Mouse (Mus musculus): ENCODE data around the gene Prom2. TPM values are rescaled to one million over a fixed set of nuclear protein-coding genes. Genes with fewer than 3 reads are reported as not detected.

Prom2 gene
- 0.03 TPM in 1 of 2 replicates, not detected in the other for polyA plus RNA-seq (2015; fragmentation: Nextera tagmentation; extraction: Ambion mirVana)

DNA sequence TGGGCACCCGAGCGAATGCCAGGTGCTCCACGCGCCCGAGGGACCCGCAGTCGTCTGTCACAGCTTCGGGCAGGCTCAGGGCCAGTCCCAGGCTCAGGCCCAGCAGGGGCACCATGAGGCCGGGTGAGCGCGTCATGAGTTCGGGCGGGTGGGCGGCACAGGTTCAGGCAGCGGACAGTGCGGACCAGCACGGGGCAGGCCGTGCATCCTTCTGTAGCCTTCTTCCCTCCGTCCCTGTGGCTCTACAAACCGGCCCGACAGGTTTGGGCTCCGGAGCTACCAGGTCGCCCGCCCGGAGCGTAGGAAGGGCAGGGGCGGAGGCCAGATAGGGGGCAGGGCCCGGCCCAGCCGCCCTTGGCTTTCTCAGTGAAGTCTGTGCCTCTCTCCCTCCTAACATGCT, at the start of gene Prom2:
TSS of gene Prom2 (minus strand) at position 283 of the 400 bp plus-strand sequence.
- Histone ChIP-seq H3K4me1 (replicated peaks) (no peaks in the 10 kb centered on the region), H3K9me3 (replicated peaks) (no peaks in the 10 kb centered on the region), H3K36me3 (no peaks in the 10 kb centered on the region), H3K4me2 (no peak within 1 kb of the TSS), H3K27me3 (peaks cover 75% of the 10 kb centered on the region), H3K27ac (no peak within 1 kb of the TSS), H3K4me3 (replicated peaks) (no peak within 1 kb of the TSS), H3K9ac (no peak within 1 kb of the TSS)
- ATAC-seq (ENCODE audit: low read depth) (no peak), DNase-seq (no peak)
- 12% methylated on average over 29 of the region's 29 CpGs for WGBS (ENCODE audit: insufficient replicate concordance)

DNA sequence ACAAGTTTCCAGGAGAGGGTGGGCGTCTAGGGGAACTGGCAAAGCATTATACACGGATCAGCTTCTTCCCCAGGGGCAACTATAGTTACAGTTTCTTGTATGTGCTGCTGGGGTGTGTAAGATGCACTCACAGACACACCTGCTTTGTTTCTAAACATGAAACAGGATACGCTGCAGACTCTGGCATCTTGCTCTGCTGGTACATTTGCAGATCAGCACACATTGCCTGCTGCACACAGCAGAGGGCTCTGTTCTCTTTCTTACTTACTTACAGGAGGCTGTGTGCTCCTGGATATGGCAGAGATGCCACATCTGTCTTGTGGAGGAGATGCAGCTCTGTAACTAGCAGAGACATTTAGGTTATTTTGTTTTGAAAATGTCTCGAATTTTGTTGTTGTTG, 49.6 kb upstream of the Prom2 start:
- WGBS (ENCODE audit: insufficient replicate concordance) = 67% methylated on average over 4 of the region's 4 CpGs
- no peak for DNase-seq
- H3K9ac ChIP-seq = no peak overlapping the region
- no peak overlapping the region for H3K4me3 ChIP-seq (replicated peaks)
- H3K27ac ChIP-seq = no peak overlapping the region
- ATAC-seq (ENCODE audit: low read depth) = no peak
- H3K36me3 ChIP-seq = peaks cover 45% of the 10 kb centered on the region
- H3K27me3 ChIP-seq = no peaks in the 10 kb centered on the region
- H3K4me2 ChIP-seq = no peak overlapping the region
- peaks cover 35% of the 10 kb centered on the region for H3K4me1 ChIP-seq (replicated peaks)
- H3K9me3 ChIP-seq (replicated peaks) = no peaks in the 10 kb centered on the region

DNA sequence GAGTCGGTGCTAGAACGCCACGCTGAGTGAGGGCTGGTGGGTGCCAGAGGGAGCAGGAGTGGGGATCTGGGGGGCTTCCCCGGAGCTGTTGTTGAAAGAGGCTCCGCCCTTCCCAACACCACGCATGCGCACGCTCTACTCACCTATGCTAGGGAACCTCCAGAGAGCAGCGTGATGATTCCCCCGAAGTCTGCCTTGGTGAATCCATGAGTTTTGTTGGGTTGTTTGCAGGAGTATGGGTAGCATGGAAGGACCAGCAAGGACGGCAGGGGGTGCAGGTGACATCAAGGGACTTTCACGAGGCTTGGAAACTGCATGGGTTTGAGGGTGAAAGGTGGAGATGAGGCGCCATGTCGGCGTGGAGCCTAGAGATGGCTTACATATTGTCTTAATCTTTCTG, 48.9 kb upstream of the Prom2 start:
- H3K4me1 ChIP-seq (replicated peaks) = peaks cover 35% of the 10 kb centered on the region
- H3K9ac ChIP-seq = no peak overlapping the region
- ATAC-seq (ENCODE audit: low read depth) (no peak), DNase-seq (no peak)
- no peaks in the 10 kb centered on the region for H3K27me3 ChIP-seq
- peak overlapping the region; percentile 30 for H3K4me2 ChIP-seq
- no peak overlapping the region for H3K27ac ChIP-seq
- H3K36me3 ChIP-seq = peaks cover 39% of the 10 kb centered on the region
- WGBS (ENCODE audit: insufficient replicate concordance) = 68% methylated on average over 15 of the region's 15 CpGs
- H3K9me3 ChIP-seq (replicated peaks) = no peaks in the 10 kb centered on the region
- H3K4me3 ChIP-seq (replicated peaks) = no peak overlapping the region

DNA sequence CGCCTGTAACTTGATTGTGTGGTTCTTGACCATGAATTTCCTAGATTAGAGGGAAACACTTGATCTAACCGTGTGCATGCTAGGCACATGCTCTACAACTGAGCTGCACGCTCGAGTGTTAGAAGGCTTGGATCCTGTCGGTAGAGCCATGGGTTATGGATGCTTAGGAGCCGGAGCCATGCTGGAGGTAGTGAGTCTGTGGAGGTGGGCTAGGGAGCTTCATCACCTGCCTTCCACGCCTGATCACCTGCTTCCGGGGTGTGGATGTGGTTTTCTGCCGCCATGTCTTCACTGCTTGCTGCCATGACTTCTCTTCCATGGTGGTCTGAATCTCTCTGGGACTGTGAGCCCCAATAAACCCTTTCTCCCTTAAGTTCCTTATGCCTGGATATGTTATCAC, 47.6 kb upstream of the Prom2 start:
- H3K27ac ChIP-seq = no peak overlapping the region
- peaks cover 26% of the 10 kb centered on the region for H3K36me3 ChIP-seq
- H3K27me3 ChIP-seq = no peaks in the 10 kb centered on the region
- ATAC-seq (ENCODE audit: low read depth) = no peak
- peaks cover 42% of the 10 kb centered on the region for H3K4me1 ChIP-seq (replicated peaks)
- no peak for DNase-seq
- H3K9ac ChIP-seq = peak overlapping the region; percentile 84; the same call in 1 of the 2 replicates
- WGBS (ENCODE audit: insufficient replicate concordance) = 76% methylated on average over 9 of the region's 9 CpGs
- H3K4me2 ChIP-seq = peak overlapping the region; percentile 82
- no peaks in the 10 kb centered on the region for H3K9me3 ChIP-seq (replicated peaks)
- peak overlapping the region; percentile 90; the same call in 1 of the 2 replicates for H3K4me3 ChIP-seq (replicated peaks)

DNA sequence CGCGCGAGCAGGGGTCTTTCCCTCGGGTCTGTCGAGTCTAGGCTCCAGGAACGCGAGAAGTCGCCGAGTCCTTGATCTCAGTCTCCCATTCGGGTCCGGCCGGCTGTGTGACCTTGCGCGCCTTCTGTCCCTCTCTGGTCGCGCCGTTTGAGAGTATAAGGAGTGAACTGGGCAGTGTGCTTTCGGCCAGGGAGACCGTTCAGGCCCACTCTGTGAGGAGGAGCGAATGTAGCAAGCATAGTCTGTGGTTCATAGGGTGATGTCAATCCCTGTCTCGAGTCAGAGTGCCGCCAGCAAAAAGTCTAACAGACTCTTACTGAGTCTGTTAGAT, 46.2 kb upstream of the Prom2 start:
- WGBS (ENCODE audit: insufficient replicate concordance) = under 1% methylated on average over 22 of the region's 22 CpGs
- DNase-seq (no peak), ATAC-seq (ENCODE audit: low read depth) (peak; percentile 34)
- H3K4me2 ChIP-seq = peak overlapping the region; percentile 82
- no peaks in the 10 kb centered on the region for H3K9me3 ChIP-seq (replicated peaks)
- H3K36me3 ChIP-seq = peaks cover 16% of the 10 kb centered on the region
- peak overlapping the region; percentile 84 for H3K9ac ChIP-seq
- H3K4me3 ChIP-seq (replicated peaks) = peak overlapping the region; percentile 90
- H3K4me1 ChIP-seq (replicated peaks) = peaks cover 49% of the 10 kb centered on the region
- peak overlapping the region; percentile 71 for H3K27ac ChIP-seq
- no peaks in the 10 kb centered on the region for H3K27me3 ChIP-seq

DNA sequence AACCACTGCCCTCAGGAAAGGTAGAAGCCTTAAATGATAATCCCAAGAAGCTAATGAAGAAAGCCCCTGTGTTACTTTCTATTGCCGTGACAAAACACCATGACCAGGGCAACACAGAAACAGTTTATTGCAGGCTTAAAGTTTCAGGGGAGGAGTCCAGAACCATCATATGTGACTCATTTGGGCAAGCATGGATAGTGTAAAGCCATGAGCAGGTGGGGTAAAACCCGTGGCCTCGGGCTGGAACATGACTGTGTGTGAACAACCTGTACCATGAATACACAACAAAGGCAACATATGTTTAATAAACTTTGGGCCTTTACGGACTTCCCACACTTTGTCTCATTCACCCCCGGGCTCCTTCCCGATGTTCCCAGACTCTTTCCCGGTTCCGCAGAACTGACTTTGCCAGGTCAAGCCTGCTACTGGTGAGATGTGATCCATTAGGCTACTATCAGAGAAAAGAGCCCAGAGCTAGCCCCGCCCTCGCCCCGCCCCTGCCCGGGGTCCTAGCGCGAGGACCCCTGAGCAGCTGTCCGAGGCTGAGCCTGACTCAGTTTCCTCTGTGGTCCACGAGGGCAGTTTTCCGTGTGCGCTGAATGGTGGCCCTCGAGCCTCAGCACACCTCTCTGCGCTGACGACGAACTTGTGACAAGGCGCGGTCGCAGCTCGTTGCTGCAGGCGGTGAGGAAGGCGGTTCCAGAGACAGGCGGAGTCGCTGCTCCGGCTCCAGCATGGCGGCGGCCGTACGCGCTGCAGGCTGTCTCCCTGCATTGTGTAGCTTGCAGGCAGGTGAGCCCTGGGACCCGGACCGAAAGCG, 45.6 kb upstream of the Prom2 start, which contains the start of the genes Zfp661 and Mrps5:
TSS of gene Zfp661 (minus strand) at position 401 of the 820 bp plus-strand sequence.
TSS of gene Mrps5 (plus strand) at position 529 of the 820 bp plus-strand sequence.
- H3K27me3 ChIP-seq = no peaks in the 10 kb centered on the region

DNA sequence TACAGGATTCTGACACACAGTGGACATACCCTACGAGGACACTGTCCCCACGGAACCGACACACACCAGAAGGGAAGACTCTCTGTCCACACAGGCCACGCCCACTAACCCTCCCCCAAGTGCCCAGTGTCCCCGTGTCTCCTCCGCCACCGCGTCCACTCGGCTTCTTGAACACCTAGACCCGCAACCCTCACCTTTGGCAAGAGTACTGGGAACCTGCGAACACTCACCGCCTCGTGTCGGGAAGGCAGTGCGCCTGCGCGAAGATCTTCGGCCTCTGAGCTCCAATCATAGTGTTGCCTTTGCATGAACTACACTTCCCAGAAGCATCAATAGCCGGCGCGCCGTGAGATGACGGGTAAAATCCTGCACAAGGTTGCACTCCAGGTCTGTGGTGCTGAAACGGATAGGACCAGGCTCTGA, 43.2 kb upstream of the Prom2 start:
- no peak overlapping the region for H3K27ac ChIP-seq
- H3K36me3 ChIP-seq = no peaks in the 10 kb centered on the region
- H3K4me3 ChIP-seq (replicated peaks) = peak overlapping the region; percentile 66
- peak overlapping the region; percentile 83 for H3K4me2 ChIP-seq
- no peaks in the 10 kb centered on the region for H3K9me3 ChIP-seq (replicated peaks)
- peak; percentile 77 for ATAC-seq (ENCODE audit: low read depth)
- WGBS (ENCODE audit: insufficient replicate concordance) = under 1% methylated on average over 24 of the region's 24 CpGs
- peak overlapping the region; percentile 72 for H3K9ac ChIP-seq
- H3K4me1 ChIP-seq (replicated peaks) = peaks cover 39% of the 10 kb centered on the region
- no peaks in the 10 kb centered on the region for H3K27me3 ChIP-seq
- peak; percentile 89 for DNase-seq

More for the DNA sequence above, 45.6 kb upstream of the Prom2 start, which contains the start of the genes Zfp661 and Mrps5:
- peak within 1 kb of the TSS; percentile 82 for H3K4me2 ChIP-seq
- peak within 1 kb of the TSS; percentile 71 for H3K27ac ChIP-seq
- peaks cover 49% of the 10 kb centered on the region for H3K4me1 ChIP-seq (replicated peaks)
- peaks cover 11% of the 10 kb centered on the region; the same call in 1 of the 2 replicates for H3K36me3 ChIP-seq
- DNase-seq (peak; percentile 78), ATAC-seq (ENCODE audit: low read depth) (peak; percentile 81)
- peak within 1 kb of the TSS; percentile 90 for H3K4me3 ChIP-seq (replicated peaks)
- peak within 1 kb of the TSS; percentile 84 for H3K9ac ChIP-seq
- H3K9me3 ChIP-seq (replicated peaks) = no peaks in the 10 kb centered on the region
- WGBS (ENCODE audit: insufficient replicate concordance) = 5% methylated on average over 39 of the region's 39 CpGs

DNA sequence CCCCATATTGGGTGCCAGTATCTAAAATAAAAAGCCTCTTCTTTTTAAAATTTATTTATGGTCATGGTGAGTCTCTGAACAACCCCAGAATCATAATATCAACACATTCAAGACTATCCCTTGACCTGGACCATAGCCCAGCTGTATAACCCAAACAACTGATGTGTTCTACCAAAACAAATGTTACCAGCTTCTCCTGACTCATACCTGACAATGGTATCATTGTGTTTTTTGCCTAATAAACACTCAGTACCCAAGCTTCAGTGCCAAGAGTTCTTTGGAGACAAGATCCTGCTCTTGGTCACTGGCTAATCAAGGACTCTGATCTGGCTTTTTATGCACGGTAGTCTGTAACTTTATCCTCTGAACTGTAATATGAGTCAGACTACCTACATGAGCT, 32.1 kb upstream of the Prom2 start:
- DNase-seq = no peak
- peaks cover 19% of the 10 kb centered on the region for H3K36me3 ChIP-seq
- H3K4me1 ChIP-seq (replicated peaks) = no peaks in the 10 kb centered on the region
- no peak overlapping the region for H3K27ac ChIP-seq
- 48% methylated on average over 1 of the region's 1 CpGs for WGBS (ENCODE audit: insufficient replicate concordance)
- no peaks in the 10 kb centered on the region; the same call in 1 of the 2 replicates for H3K27me3 ChIP-seq
- no peak overlapping the region for H3K9ac ChIP-seq
- no peak overlapping the region for H3K4me2 ChIP-seq
- no peak overlapping the region for H3K4me3 ChIP-seq (replicated peaks)
- no peaks in the 10 kb centered on the region for H3K9me3 ChIP-seq (replicated peaks)
- no peak for ATAC-seq (ENCODE audit: low read depth)

DNA sequence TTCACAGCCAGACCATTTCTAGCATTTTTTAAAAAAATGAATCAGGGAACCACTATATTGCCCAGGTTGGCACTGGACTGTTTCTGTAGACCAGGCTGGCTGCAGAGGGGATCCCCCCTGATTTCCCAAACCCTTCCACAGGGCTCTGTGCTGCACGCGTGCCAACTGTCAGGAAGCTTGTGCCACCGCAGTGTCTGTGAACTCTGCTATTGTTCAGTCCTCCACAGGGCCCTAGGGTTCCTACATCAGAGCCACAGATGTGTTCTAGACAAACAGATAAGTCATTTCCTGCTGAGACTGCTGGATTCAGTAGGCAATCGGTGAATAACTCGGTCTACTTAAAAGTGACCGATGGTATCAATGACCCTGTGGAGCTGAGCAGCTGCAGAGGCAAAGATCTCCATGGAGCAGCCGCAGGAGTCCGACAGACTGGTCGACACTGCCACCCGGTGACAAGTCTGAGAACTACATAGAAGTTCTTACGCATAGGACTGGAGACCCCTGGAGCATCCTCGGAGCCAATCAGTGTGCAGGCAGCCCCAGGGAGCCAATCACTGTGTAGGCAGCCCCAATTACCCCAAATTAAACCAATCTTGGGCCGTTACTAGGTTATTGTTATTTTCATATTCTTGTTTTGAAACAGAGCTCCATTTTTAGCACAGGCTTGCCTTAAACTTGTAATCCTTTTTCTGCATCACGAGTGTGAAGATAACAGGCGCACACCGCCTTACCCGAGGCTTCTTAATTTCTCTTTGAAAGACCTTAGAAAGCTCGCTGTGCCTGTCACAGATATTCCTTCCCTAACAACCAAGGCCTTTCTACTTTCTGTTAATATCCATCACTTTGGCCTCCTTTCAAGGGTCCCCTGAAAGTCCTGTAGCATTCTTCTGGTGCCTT, 18.1 kb upstream of the Prom2 start:
- 14% methylated on average over 18 of the region's 18 CpGs for WGBS (ENCODE audit: insufficient replicate concordance)

DNA sequence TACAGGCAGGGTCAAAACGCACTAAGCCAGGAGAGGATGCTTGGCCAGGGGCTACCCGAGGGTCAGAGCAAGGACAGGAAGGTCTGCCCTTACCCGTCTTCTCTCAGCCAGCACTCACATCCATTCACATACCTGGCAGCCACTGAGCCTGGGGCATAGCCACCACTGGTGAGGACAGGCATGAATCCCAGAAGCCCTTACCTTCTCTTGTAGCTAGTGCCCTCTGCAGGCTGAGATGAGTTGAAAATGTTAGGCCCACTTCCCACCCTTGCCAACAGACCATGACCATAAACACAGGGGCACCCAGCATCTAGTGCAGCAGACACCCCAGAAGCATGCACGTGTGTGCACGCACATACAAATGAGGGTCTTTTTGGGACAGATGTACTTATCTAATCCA, 9.8 kb upstream of the Prom2 start:
- WGBS (ENCODE audit: insufficient replicate concordance) = 41% methylated on average over 5 of the region's 5 CpGs
- no peak overlapping the region for H3K4me2 ChIP-seq
- H3K36me3 ChIP-seq = no peaks in the 10 kb centered on the region
- peaks cover 15% of the 10 kb centered on the region for H3K4me1 ChIP-seq (replicated peaks)
- no peak for DNase-seq
- H3K27ac ChIP-seq = no peak overlapping the region
- no peak for ATAC-seq (ENCODE audit: low read depth)
- no peak overlapping the region for H3K4me3 ChIP-seq (replicated peaks)
- H3K27me3 ChIP-seq = 0 out of 2 replicates have a peak, but pooled peaks cover 8% of the 10 kb centered on the region
- H3K9me3 ChIP-seq (replicated peaks) = no peaks in the 10 kb centered on the region
- no peak overlapping the region for H3K9ac ChIP-seq

More for the DNA sequence above, 18.1 kb upstream of the Prom2 start:
- Histone ChIP-seq H3K4me2 (peak overlapping the region; percentile 15; the same call in 1 of the 2 replicates), H3K9ac (no peak overlapping the region), H3K27ac (no peak overlapping the region), H3K9me3 (replicated peaks) (no peaks in the 10 kb centered on the region), H3K4me1 (replicated peaks) (no peaks in the 10 kb centered on the region), H3K27me3 (peaks cover 10% of the 10 kb centered on the region), H3K36me3 (no peaks in the 10 kb centered on the region), H3K4me3 (replicated peaks) (no peak overlapping the region)
- peak; percentile 53 for DNase-seq
- ATAC-seq (ENCODE audit: low read depth) = peak; percentile 79

DNA sequence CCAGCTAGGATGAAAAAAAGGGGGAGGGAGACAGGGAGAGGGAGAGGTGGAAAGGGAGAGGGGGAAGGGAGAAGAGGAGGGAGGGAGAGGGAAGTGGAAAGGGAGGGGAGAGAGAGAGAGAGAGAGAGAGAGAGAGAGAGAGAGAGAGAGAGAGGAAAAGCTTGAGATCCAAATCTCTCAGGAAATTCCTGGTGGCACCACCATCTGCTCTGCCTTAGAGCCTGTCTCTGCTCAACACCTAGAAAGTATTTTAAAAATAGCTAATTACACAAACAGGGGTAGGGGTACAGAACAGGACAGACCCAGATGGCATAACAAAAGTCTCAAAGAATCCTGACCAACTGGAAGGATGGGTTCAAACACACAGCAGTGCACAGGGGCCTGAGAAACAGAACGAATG, 9.2 kb upstream of the Prom2 start:
- Histone ChIP-seq H3K27me3 (0 out of 2 replicates have a peak, but pooled peaks cover 9% of the 10 kb centered on the region), H3K36me3 (no peaks in the 10 kb centered on the region), H3K4me3 (replicated peaks) (no peak overlapping the region), H3K27ac (no peak overlapping the region), H3K4me2 (no peak overlapping the region), H3K9me3 (replicated peaks) (no peaks in the 10 kb centered on the region), H3K9ac (no peak overlapping the region), H3K4me1 (replicated peaks) (peaks cover 15% of the 10 kb centered on the region)
- DNase-seq (no peak), ATAC-seq (ENCODE audit: low read depth) (no peak)
- WGBS (ENCODE audit: insufficient replicate concordance) = 50% methylated on average over 1 of the region's 1 CpGs
